Mouse (Mus musculus): ENCODE measurements around the gene Man1a. TPM values are rescaled to one million over a fixed set of nuclear protein-coding genes. Genes with fewer than 3 reads are reported as not detected.
A peak's percentile ranks its signal among the peaks of the same experiment; 100 is the strongest.

Man1a gene
- total RNA-seq, 2 experiments from 2014 or later, result 16.0 to 21.8 TPM

GRCm38 (mm10) chr10:53859879-53860278, 216.5 kb downstream of the Man1a start:
- no peak for ATAC-seq (replicated peaks; ENCODE audit: low FRiP score, low TSS enrichment, poor library complexity, severe bottlenecking)

GRCm38 (mm10) chr10:53859224-53859623, 217.2 kb downstream of the Man1a start:
- ATAC-seq (replicated peaks; ENCODE audit: low FRiP score, low TSS enrichment, poor library complexity, severe bottlenecking), result peak; percentile 65; the same call in 1 of the 2 replicates

Data from megakaryocyte-erythroid progenitor cell, adult 5-6 weeks (primary cell).